Mouse (Mus musculus) adrenal gland, postnatal 25 days (tissue): Measurements from ENCODE around the gene Fam135a. TPM values are rescaled to one million over a fixed set of nuclear protein-coding genes. Genes with fewer than 3 reads are reported as not detected.

Source experiments
- DNase-seq: peaks from one replicate; pipeline ENCODE4 v3.0.0; 2021; ENCODE audit warnings: mixed read lengths
- long read RNA-seq: library from polyadenylated mRNA; stranded (forward); transcript quantifications from one replicate; pipeline ENCODE4 v2.0.0, GENCODE M21; 2021
- total RNA-seq: library from RNA; stranded (reverse); gene quantifications from 2 replicates; pipeline ENCODE4 v1.2.3, GENCODE M21; 2021

Fam135a gene
- total RNA-seq: 21.5 and 22.8 TPM in 2 replicates
- long read RNA-seq, partial matches to known transcripts: 4 of 11 reads
- long read RNA-seq, other reads (novel, unspliced or antisense): 5 of 11 reads

GRCm38 (mm10) chr1:24099926-24100869 is at the start of gene Fam135a:
Fam135a (minus strand) TSS chr1:24100341.
- peak; percentile 96 for DNase-seq

DNA sequence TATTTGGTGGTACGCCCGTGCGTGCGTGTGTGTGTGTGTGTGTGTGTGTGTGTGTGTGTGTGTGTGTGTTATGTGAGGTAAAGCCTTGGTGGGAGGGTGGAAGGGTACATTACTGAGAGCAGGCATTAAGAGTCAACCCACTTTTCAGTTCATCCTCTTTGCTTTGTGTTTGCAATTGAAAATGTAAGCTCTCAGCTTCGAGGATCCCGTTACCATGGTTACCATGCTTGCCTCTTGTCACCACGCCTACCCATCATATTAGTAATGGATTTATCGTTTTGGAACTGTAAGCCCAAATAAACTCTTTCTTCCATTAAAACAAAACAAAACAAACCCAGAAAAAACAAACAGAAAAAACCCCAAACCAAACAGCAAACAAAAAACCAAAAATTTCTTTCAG is 43.4 kb upstream of the Fam135a start:
- DNase-seq: no peak

DNA sequence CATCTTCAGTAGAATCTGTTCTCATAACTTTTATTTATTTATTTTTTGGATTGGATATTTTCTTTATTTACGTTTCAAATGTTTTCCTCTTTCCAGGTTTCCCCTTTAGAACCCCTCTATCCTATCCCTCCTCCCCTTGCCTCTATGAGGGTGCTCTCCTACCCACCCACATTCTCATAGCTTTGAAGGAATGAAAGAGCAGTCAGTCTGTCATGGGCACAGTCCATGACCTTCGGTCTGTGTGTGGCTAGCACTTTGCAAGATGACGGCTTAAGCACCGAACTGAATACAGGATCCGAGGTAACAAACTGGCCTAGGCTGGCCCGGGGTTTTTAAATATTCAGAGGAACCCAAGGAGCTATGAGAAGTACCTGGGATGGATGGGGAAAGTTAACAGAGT is 40.4 kb upstream of the Fam135a start:
- DNase-seq: no peak

DNA sequence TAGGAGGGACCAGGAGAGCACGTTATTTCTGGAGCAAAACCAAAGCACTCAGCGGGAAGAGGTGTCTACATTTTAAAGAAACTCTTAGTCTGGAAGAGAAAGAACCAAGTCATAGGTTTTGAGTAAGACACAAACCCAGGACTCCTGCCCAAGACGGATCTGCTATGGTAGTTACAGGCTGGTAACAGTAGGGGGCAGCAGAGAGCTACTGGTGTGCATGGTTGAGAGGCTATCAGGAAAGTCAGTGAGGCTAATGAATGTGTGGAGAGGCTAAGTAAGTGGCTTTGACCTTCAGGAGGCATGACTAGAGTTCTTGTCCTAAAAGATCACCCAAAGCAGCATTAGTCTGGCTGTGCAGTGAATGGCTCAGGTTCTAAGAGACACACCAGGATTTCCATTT is 37.0 kb upstream of the Fam135a start:
- DNase-seq: peak; percentile 56

DNA sequence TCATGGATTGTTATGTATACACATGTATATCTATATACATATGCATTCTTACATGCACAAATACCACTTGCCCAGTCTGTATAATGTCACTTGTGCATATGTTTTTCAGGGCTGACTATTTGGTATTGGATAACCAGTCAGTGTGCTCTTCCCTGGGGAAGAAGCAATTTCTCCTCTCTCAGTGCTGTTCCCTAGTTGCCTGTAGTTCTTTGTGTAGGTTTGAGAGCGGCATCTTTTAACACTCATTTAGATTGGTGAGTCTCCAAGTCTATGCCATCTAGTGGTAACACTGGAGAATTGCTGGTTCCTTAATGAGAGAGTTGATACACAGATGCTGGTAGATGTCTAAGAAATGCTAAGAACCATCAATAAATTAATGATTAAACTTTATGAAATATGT is 34.7 kb upstream of the Fam135a start:
- no peak for DNase-seq

DNA sequence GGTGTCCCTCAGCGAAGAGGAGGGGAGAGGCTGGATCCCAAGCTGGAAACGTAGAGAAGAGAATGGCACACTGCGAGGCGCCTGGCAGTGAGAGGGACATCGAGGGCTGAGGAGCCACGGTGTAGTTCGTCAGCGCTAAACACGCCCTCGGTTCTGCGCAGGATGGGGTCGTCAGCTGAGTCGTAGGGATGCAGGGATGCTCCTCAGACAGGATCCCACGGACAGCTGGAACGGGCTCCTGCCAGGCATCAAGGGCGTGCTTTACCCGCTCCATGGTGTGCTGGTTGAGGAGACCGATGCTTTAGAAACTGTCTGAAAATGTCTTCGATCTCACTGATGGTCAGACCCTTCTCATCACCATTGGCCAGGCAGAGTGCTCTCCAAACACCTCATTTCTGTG is 33.7 kb upstream of the Fam135a start:
- no peak for DNase-seq

DNA sequence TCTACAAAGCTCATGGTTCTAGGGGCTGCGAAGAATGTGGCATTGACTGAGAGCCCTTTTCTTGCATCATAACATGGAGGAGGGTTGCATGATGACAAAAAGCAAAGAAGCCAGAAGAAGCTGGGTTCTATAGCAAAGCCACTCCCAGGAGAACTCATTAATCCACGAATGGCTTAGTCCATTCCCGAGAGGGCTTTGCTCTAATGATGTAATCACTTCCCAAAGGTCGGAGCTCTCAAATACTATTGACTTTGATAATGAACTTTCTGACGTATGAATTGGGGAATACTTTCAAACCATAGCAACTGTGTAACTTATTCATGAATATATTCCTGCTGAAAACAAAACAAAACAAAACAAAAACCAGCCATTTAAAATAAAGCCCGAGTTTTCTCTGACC is 27.7 kb upstream of the Fam135a start:
- DNase-seq: no peak

GRCm38 (mm10) chr1:24124610-24125009 is 24.5 kb upstream of the Fam135a start:
- no peak for DNase-seq

DNA sequence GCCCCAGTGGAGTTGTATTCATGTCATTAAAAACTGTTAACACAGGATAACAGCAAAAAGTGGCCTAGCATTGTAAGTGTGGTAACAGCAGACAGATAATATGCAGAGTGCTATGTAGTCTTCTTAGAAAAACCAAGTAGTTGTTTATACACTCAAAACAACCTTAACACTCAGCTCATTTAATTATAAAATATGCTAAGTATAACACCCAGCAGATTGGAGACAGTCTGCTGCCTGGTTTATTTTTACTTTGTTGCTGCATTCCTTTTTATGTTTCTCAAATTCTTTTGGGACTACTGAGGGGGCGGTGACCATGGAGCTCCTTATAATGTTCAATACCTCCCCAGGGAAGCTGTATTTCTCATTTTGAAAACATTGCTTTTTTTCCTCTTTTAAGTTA is 22.4 kb upstream of the Fam135a start:
- no peak for DNase-seq

- no peak for DNase-seq
Measured at GRCm38 (mm10) chr1:24107971-24108773, 8.0 kb upstream of the Fam135a start.

DNA sequence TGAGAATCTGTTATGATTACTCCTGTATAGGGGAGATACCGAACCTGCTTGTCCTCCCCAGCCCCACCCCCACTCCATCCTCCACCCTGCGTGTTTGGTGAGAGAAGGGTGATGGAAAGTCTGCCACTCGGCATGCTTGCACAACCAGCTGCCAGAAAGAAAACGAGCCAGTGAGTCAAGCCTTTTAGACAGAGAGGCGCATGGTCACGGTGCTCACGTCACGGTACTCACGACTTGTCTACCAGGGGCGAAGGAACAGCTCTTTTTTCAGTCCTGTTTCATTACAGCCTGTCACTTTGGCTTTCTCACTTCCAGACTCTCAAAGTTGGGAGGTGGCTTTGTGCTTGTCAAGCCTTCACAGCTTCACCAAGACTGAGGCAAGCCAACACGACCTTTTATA is 7.2 kb upstream of the Fam135a start:
- no peak for DNase-seq

- DNase-seq: no peak
Measured at GRCm38 (mm10) chr1:24102579-24103149, 2.5 kb upstream of the Fam135a start.

GRCm38 (mm10) chr1:24100870-24101358 is 773 bp upstream of the Fam135a start:
- no peak for DNase-seq

DNA sequence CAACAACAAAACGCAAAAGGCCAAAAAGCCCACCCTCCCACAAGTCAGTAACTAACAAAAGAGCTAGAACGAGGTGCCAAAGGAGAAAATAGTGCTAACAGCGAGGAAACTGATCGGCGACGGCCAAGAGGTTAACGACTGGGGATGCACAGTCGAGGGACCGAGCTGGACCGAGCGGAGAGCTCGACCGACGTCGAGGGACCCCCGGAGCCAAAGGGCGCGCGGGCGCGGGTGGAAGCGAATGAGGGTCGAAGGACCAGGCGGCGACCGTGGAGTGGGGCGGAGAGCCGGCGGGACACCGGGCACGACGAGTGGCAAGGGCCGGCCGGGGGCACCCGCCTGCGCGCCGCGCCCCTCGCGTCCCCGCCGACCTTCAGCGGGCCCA is 608 bp downstream of the Fam135a start:
- DNase-seq: no peak

DNA sequence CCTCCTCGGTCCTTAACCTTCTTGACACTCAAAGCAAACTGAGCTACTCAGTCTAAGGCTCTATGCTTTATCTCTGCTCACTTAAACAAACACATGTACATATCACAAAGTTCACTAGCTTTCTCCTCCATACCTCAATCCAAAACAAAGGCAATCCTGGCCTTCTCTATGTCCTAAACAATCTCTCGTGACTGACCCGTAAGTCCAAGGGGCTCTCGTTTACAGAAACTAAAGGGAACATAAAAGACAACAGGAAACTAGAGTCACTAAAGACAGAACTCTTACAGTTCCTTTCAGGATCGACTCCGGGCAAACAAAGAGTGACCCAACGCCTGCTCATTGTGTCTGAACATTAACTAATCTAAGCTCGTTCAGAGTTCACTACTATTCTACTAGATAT is 2.6 kb downstream of the Fam135a start:
- no peak for DNase-seq

- DNase-seq: no peak
Measured at GRCm38 (mm10) chr1:24092414-24092813, 7.7 kb downstream of the Fam135a start.

GRCm38 (mm10) chr1:24090603-24091002 is 9.5 kb downstream of the Fam135a start:
- DNase-seq: no peak

- DNase-seq: no peak
Measured at GRCm38 (mm10) chr1:24090094-24090493, 10.0 kb downstream of the Fam135a start.

DNA sequence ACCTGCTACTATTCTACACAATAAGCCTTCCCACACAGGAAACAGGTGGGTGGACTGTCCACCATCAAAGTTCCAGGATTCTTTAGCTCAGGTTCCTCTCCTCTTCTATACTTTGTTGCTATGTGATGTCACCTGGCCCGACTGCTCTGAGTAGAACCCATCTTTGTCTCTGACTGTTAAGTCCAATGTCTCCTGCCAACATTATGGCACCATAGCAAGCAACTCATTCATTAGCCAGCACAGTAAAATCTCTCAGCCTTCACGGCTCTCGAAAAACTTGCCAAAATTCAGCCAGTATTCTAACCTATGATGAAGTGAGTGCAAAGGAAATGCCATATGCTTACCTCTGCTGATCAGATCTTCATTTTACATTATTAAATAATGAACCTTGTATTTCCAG is 14.0 kb downstream of the Fam135a start:
- DNase-seq: no peak

DNA sequence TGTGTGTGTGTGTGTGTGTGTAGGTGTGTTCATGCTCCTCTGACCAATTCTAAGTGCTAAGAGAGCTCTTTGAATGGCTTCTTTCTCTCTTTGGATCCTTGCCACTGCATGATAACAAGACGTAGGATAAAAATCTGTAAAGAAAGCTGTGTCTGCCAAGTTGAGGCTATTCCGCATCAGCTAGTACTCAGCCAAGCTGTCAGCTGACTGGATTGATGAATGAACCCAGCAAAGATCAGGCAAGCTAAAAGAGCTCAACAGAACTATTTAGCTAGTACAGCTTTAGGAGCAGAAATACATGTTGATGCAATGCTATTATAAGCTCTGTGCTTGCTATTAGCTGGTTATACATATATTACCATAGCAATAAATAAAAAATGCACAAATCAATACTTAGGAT is 25.7 kb downstream of the Fam135a start:
- DNase-seq: no peak

- no peak for DNase-seq
Measured at GRCm38 (mm10) chr1:24073386-24074248, 26.5 kb downstream of the Fam135a start.

- DNase-seq: no peak
Measured at GRCm38 (mm10) chr1:24068830-24069229, 31.3 kb downstream of the Fam135a start.
